7 mouse cellular contexts compared by ENCODE assay signal in genomic region chr17:23785561-23786471, GRCm38 (mm10). TPM values are rescaled to one million over a fixed set of nuclear protein-coding genes. Genes with fewer than 3 reads are reported as not detected.
A peak's percentile ranks its signal among the peaks of the same experiment; 100 is the strongest.
DNase-seq lines count a peak whose midpoint lies in the region; ATAC-seq and TF ChIP-seq lines count a peak whose summit lies in the region.

Gene Flywch2 (minus strand): TSS chr17:23786081.

- peak; percentile 25 to 47 for DNase-seq in adrenal gland, postnatal 4 days (ENCODE audit: low spot score in 2 of 2)
- DNase-seq in embryonic facial prominence, embryonic 11.5 days (ENCODE audit: low spot score) = peak; percentile 89
- DNase-seq in left cerebral cortex, postnatal 36 days (ENCODE audit: low spot score in 2 of 2) = peak; percentile 83 to 85
- DNase-seq in mesoderm, embryonic 11.5 days (ENCODE audit: low read depth, low spot score) = peak; percentile 88
- peak; percentile 88 for DNase-seq in right cerebral cortex, postnatal 25 days

- peak within 1 kb of the TSS; percentile 81 for H3K4me2 ChIP-seq in embryonic facial prominence, embryonic 11.5 days (ENCODE audit: low read depth, low read length)
- H3K4me2 ChIP-seq in intestine, postnatal 0 days (replicated peaks; ENCODE audit: low read depth) = peak within 1 kb of the TSS; percentile 95

- no peaks in the 10 kb centered on the region for H3K27me3 ChIP-seq in embryonic facial prominence, embryonic 11.5 days (ENCODE audit: control insufficient read depth, insufficient read depth, low read length)
- no peaks in the 10 kb centered on the region for H3K27me3 ChIP-seq in intestine, postnatal 0 days (replicated peaks; ENCODE audit: control insufficient read depth, insufficient read depth, low read length)

- no peaks in the 10 kb centered on the region for H3K4me1 ChIP-seq in embryonic facial prominence, embryonic 11.5 days (ENCODE audit: control insufficient read depth, insufficient read depth, low read length)
- peaks cover 5% of the 10 kb centered on the region; the same call in 1 of the 2 replicates for H3K4me1 ChIP-seq in intestine, postnatal 0 days (replicated peaks; ENCODE audit: control insufficient read depth, insufficient read depth, low read length)

- H3K9me3 ChIP-seq in embryonic facial prominence, embryonic 11.5 days (replicated peaks; ENCODE audit: control insufficient read depth, low read length) = no peaks in the 10 kb centered on the region
- H3K9me3 ChIP-seq in intestine, postnatal 0 days (ENCODE audit: control insufficient read depth) = no peaks in the 10 kb centered on the region

- H3K36me3 ChIP-seq in embryonic facial prominence, embryonic 11.5 days (replicated peaks; ENCODE audit: control insufficient read depth, insufficient read depth, low read depth, low read length) = no peaks in the 10 kb centered on the region
- no peaks in the 10 kb centered on the region for H3K36me3 ChIP-seq in intestine, postnatal 0 days (ENCODE audit: control insufficient read depth, insufficient read depth)

- peak within 1 kb of the TSS; percentile 82 for H3K9ac ChIP-seq in embryonic facial prominence, embryonic 11.5 days (replicated peaks; ENCODE audit: low read length)
- H3K9ac ChIP-seq in intestine, postnatal 0 days (ENCODE audit: low read depth, low read length) = peak within 1 kb of the TSS; percentile 46; the same call in 1 of the 2 replicates

- TF ChIP-seq CTCF in intestine, postnatal 0 days (IDR thresholded peaks at IDR 0.05; ENCODE audit: low read depth) = peak; percentile 40

- WGBS in embryonic facial prominence, embryonic 11.5 days = 2% methylated on average over 43 of the region's 43 CpGs
- 2% methylated on average over 43 of the region's 43 CpGs for WGBS in intestine, postnatal 0 days

- H3K27ac ChIP-seq in embryonic facial prominence, embryonic 11.5 days (replicated peaks; ENCODE audit: low read depth, low read length) = no peak within 1 kb of the TSS
- H3K27ac ChIP-seq in intestine, postnatal 0 days (ENCODE audit: low read depth, low read length) = no peak within 1 kb of the TSS; the same call in 1 of the 2 replicates

- peak within 1 kb of the TSS; percentile 62 for H3K4me3 ChIP-seq in embryonic facial prominence, embryonic 11.5 days (ENCODE audit: low read depth, low read length)
- H3K4me3 ChIP-seq in intestine, postnatal 0 days (ENCODE audit: low read depth, low read length) = peak within 1 kb of the TSS; percentile 54

- intact Hi-C loops in left cerebral cortex, postnatal 36 days (cut with DNase I) = loop anchor here (1.0 kb wide), 1 partner anchor 15 kb away; the partner anchor contains the start of gene Flywch1

- ATAC-seq in embryonic facial prominence, embryonic 11.5 days (replicated peaks; ENCODE audit: insufficient number of reproducible peaks, low FRiP score, low TSS enrichment, low read depth) = peak; percentile 71
- peak; percentile 80 for ATAC-seq in granulocyte monocyte progenitor cell, adult 5-6 weeks (replicated peaks; ENCODE audit: poor library complexity, severe bottlenecking)
- peak; percentile 67 for ATAC-seq in intestine, postnatal 0 days

RNA-seq across cellular contexts. Expression of gene Flywch2, which starts in this region (rescaled TPM):
- total RNA-seq in adrenal gland, postnatal 4 days (2021) = 10 to 100 TPM; 14.0 to 14.4 TPM
- 35.4 and 45.5 TPM in 2 replicates for polyA plus RNA-seq in embryonic facial prominence, embryonic 11.5 days (2014; fragmentation: Nextera tagmentation; extraction: Ambion mirVana)
- total RNA-seq in granulocyte monocyte progenitor cell, adult 5-6 weeks (2014; fragmentation: Nextera tagmentation) = 0.80 and 7.2 TPM in 2 replicates
- total RNA-seq in granulocyte monocyte progenitor cell, adult 5-6 weeks (2017) = 0.30 TPM in 1 of 2 replicates, not detected in the other
- 17.6 and 19.1 TPM in 2 replicates for polyA plus RNA-seq in intestine, postnatal 0 days (2015; fragmentation: Nextera tagmentation; extraction: Ambion mirVana)
- 10 to 100 TPM; 11.4 to 16.2 TPM for total RNA-seq in left cerebral cortex, postnatal 36 days (2021)

Comparison
In these comparisons a context has a peak if more than half of its experiments do, and no peak if none do; other contexts are left out.
1. DNase-seq: peak in every context shown above with its lines; median percentile 89 in embryonic facial prominence, embryonic 11.5 days; 88 in mesoderm, embryonic 11.5 days; 88 in right cerebral cortex, postnatal 25 days; 84 in left cerebral cortex, postnatal 36 days; 36 in adrenal gland, postnatal 4 days.